Mouse (Mus musculus) heart, embryonic 14.5 days (tissue): ENCODE measurements around the gene Krt88. TPM values are rescaled to one million over a fixed set of nuclear protein-coding genes. Genes with fewer than 3 reads are reported as not detected.

ENCODE experiments used
- ATAC-seq: fragments of 200-750 bp; cut with Nextera tagmentation; 2 replicates; pipeline ENCODE4 v1.8.0; 2017; ENCODE audit warnings: low read depth, moderate TSS enrichment; ENCODE audit not compliant: insufficient number of reproducible peaks, insufficient read depth, low FRiP score
- H3K27ac ChIP-seq, 2 experiments: fragments of 200-500 bp in 1 of 2; fragments of 300-500 bp in 1 of 2; sonication (generic) in 1 of 2; replicated peaks in 1 of 2; 2 replicates each; pipeline ENCODE4 v1.5.1; 2012 to 2014; ENCODE audit warnings: low read depth in 2 of 2, low read length in 2 of 2, control low read depth in 1 of 2, mild to moderate bottlenecking in 1 of 2, mixed read lengths in 1 of 2; ENCODE audit not compliant: control insufficient read depth in 1 of 2, insufficient read depth in 1 of 2
- H3K27me3 ChIP-seq: fragments of 300-500 bp; sonication (generic); 2 replicates; pipeline ENCODE4 v1.6.1; 2014; ENCODE audit warnings: mild to moderate bottlenecking, low read length, control low read depth; ENCODE audit not compliant: control insufficient read depth, insufficient read depth
- H3K36me3 ChIP-seq: fragments of 300-500 bp; sonication (generic); 2 replicates; pipeline ENCODE4 v1.6.1; 2014; ENCODE audit warnings: mild to moderate bottlenecking, control low read depth, low read length, mixed read lengths; ENCODE audit not compliant: control insufficient read depth, insufficient read depth
- H3K4me1 ChIP-seq, 2 experiments: fragments of 200-500 bp in 1 of 2; fragments of 300-500 bp in 1 of 2; sonication (generic) in 1 of 2; 2 replicates each; pipeline ENCODE4 v1.6.1; 2012 to 2014; ENCODE audit warnings: low read length in 2 of 2, control low read depth in 1 of 2, mixed read lengths in 1 of 2; ENCODE audit not compliant: control insufficient read depth in 2 of 2, insufficient read depth in 2 of 2
- H3K4me2 ChIP-seq: fragments of 300-500 bp; sonication (generic); 2 replicates; pipeline ENCODE4 v1.6.1; 2014; ENCODE audit warnings: mild to moderate bottlenecking, low read length
- H3K4me3 ChIP-seq, 2 experiments: fragments of 200-500 bp in 1 of 2; fragments of 300-500 bp in 1 of 2; sonication (generic) in 1 of 2; 2 replicates each; pipeline ENCODE4 v1.5.1; 2012 to 2014; ENCODE audit warnings: low read length in 2 of 2, mild to moderate bottlenecking in 2 of 2, control low read depth in 1 of 2, low read depth in 1 of 2, moderate library complexity in 1 of 2; ENCODE audit not compliant: control insufficient read depth in 1 of 2, insufficient read depth in 1 of 2
- H3K9ac ChIP-seq: fragments of 300-500 bp; sonication (generic); 2 replicates; pipeline ENCODE4 v1.6.1; 2014; ENCODE audit warnings: mild to moderate bottlenecking, low read length
- H3K9me3 ChIP-seq: fragments of 300-500 bp; sonication (generic); 2 replicates; pipeline ENCODE4 v1.6.1; 2016; ENCODE audit warnings: low read length, control low read depth; ENCODE audit not compliant: control insufficient read depth
- WGBS: fragments of 180-500 bp; shearing (Covaris S2); extraction: QIAGEN DNeasy Blood & Tissue Kit; methylation state at CpG from one replicate; pipeline ENCODE4 v1.1.7; 2014; 5-methylcytosine and 5-hydroxymethylcytosine counted together
- polyA plus RNA-seq: library from polyadenylated mRNA; unstranded; fragments of >200 nt; fragmentation: Nextera tagmentation; extraction: Ambion mirVana; gene quantifications from 2 replicates; pipeline ENCODE4 v1.2.1, GENCODE M21; 2014

Krt88 gene
- polyA plus RNA-seq, 1 experiment from 2014 or later = not detected

GRCm38 (mm10) chr15:101491431-101491830 is 43.9 kb downstream of the Krt88 start, which contains the start of gene Krt83:
Krt83 (minus strand) TSS chr15:101491512.
- Histone ChIP-seq H3K9me3 (no peaks in the 10 kb centered on the region), H3K4me2 (no peak within 1 kb of the TSS), H3K4me3 (no peak within 1 kb of the TSS), H3K9ac (no peak within 1 kb of the TSS), H3K27ac (no peak within 1 kb of the TSS), H3K4me1 (peaks cover 6 to 7% of the 10 kb centered on the region in 2 experiments), H3K27me3 (no peaks in the 10 kb centered on the region), H3K36me3 (no peaks in the 10 kb centered on the region)
- ATAC-seq = no peak
- 88% methylated on average over 6 of the region's 6 CpGs for whole genome bisulfite sequencing

GRCm38 (mm10) chr15:101492718-101493117 is 45.2 kb downstream of the Krt88 start:
- no peaks in the 10 kb centered on the region for H3K36me3 ChIP-seq
- H3K27me3 ChIP-seq = no peaks in the 10 kb centered on the region
- no peak overlapping the region for H3K4me2 ChIP-seq
- H3K9me3 ChIP-seq = no peaks in the 10 kb centered on the region
- WGBS = 17% methylated on average over 8 of the region's 8 CpGs
- ATAC-seq = no peak
- no peak overlapping the region for H3K4me3 ChIP-seq
- H3K9ac ChIP-seq = no peak overlapping the region
- H3K4me1 ChIP-seq = peaks cover 6 to 7% of the 10 kb centered on the region in 2 experiments
- no peak overlapping the region for H3K27ac ChIP-seq

GRCm38 (mm10) chr15:101493713-101494112 is 46.2 kb downstream of the Krt88 start:
- H3K9me3 ChIP-seq = no peaks in the 10 kb centered on the region
- 89% methylated on average over 6 of the region's 6 CpGs for whole genome bisulfite sequencing
- H3K36me3 ChIP-seq = no peaks in the 10 kb centered on the region
- peaks cover 6 to 7% of the 10 kb centered on the region in 2 experiments for H3K4me1 ChIP-seq
- ATAC-seq = no peak
- H3K9ac ChIP-seq = no peak overlapping the region
- no peak overlapping the region for H3K27ac ChIP-seq
- H3K4me3 ChIP-seq = no peak overlapping the region
- no peaks in the 10 kb centered on the region for H3K27me3 ChIP-seq
- H3K4me2 ChIP-seq = no peak overlapping the region

GRCm38 (mm10) chr15:101494203-101494602 is 46.7 kb downstream of the Krt88 start:
- H3K27me3 ChIP-seq = no peaks in the 10 kb centered on the region
- no peak overlapping the region for H3K4me3 ChIP-seq
- no peaks in the 10 kb centered on the region for H3K36me3 ChIP-seq
- no peak overlapping the region for H3K4me2 ChIP-seq
- no peaks in the 10 kb centered on the region for H3K9me3 ChIP-seq
- H3K27ac ChIP-seq = no peak overlapping the region
- no peak for ATAC-seq
- H3K4me1 ChIP-seq = peaks cover 6 to 7% of the 10 kb centered on the region in 2 experiments
- no peak overlapping the region for H3K9ac ChIP-seq
- 60% methylated on average over 1 of the region's 1 CpGs for WGBS

GRCm38 (mm10) chr15:101495266-101495665 is 47.7 kb downstream of the Krt88 start:
- Histone ChIP-seq H3K27me3 (no peaks in the 10 kb centered on the region), H3K4me2 (no peak overlapping the region), H3K4me3 (no peak overlapping the region), H3K9ac (no peak overlapping the region), H3K9me3 (no peaks in the 10 kb centered on the region), H3K36me3 (no peaks in the 10 kb centered on the region), H3K27ac (no peak overlapping the region), H3K4me1 (peaks cover 6 to 7% of the 10 kb centered on the region in 2 experiments)
- no peak for ATAC-seq
- 83% methylated on average over 8 of the region's 8 CpGs for WGBS

- no peaks in the 10 kb centered on the region for H3K9me3 ChIP-seq
- H3K4me1 ChIP-seq = peaks cover 6 to 7% of the 10 kb centered on the region in 2 experiments
- H3K9ac ChIP-seq = no peak overlapping the region
- H3K4me2 ChIP-seq = no peak overlapping the region
- 59% methylated on average over 2 of the region's 2 CpGs for WGBS
- H3K36me3 ChIP-seq = no peaks in the 10 kb centered on the region
- H3K27ac ChIP-seq = no peak overlapping the region
- H3K4me3 ChIP-seq = no peak overlapping the region
- no peaks in the 10 kb centered on the region for H3K27me3 ChIP-seq
- no peak for ATAC-seq
Measured at GRCm38 (mm10) chr15:101497181-101497580, 49.6 kb downstream of the Krt88 start.

Other genes starting within 250 kb of the Krt88 start
- gene Grasp, start 223.6 kb upstream of the Krt88 start, polyA plus RNA-seq = 3.8 and 5.5 TPM in 2 replicates
- gene Nr4a1, start 193.5 kb upstream of the Krt88 start, polyA plus RNA-seq = 6.0 and 6.6 TPM in 2 replicates
- 49.5 and 50.4 TPM in 2 replicates for gene Atg101, start 163.5 kb upstream of the Krt88 start, polyA plus RNA-seq
- gene 6030408B16Rik, start 154.5 kb upstream of the Krt88 start, polyA plus RNA-seq = 0.85 and 1.8 TPM in 2 replicates
- gene Krt80, start 77.6 kb upstream of the Krt88 start, polyA plus RNA-seq = 6.9 and 8.0 TPM in 2 replicates
- gene Krt7, start 36.7 kb upstream of the Krt88 start, polyA plus RNA-seq = 10.0 and 13.7 TPM in 2 replicates
- not detected in 2 replicates for gene Krt87, start 8.9 kb upstream of the Krt88 start, polyA plus RNA-seq
- not detected in 2 replicates for gene Krt81, start 16.0 kb downstream of the Krt88 start, polyA plus RNA-seq
- gene Krt86, start 25.7 kb downstream of the Krt88 start, polyA plus RNA-seq = not detected in 2 replicates
- not detected in 2 replicates for gene Krt83, start 43.8 kb downstream of the Krt88 start, polyA plus RNA-seq
- not detected in 2 replicates for gene Gm49425, start 69.5 kb downstream of the Krt88 start, polyA plus RNA-seq
- gene Krt84, start 85.1 kb downstream of the Krt88 start, polyA plus RNA-seq = not detected in 2 replicates
- not detected in 2 replicates for gene Krt82, start 102.9 kb downstream of the Krt88 start, polyA plus RNA-seq
- gene Krt90, start 115.2 kb downstream of the Krt88 start, polyA plus RNA-seq = not detected in 2 replicates
- 0.05 TPM in 1 of 2 replicates, not detected in the other for gene Krt75, start 126.2 kb downstream of the Krt88 start, polyA plus RNA-seq
- not detected in 2 replicates for gene Gm5414, start 180.4 kb downstream of the Krt88 start, polyA plus RNA-seq
- not detected in 2 replicates for gene Gm5478, start 199.6 kb downstream of the Krt88 start, polyA plus RNA-seq
- not detected in 2 replicates for gene Krt6b, start 232.5 kb downstream of the Krt88 start, polyA plus RNA-seq
- not detected in 2 replicates for gene Krt6a, start 246.6 kb downstream of the Krt88 start, polyA plus RNA-seq